Mouse (Mus musculus): Measurements from ENCODE around the gene Sema4f. TPM values are rescaled to one million over a fixed set of nuclear protein-coding genes. Genes with fewer than 3 reads are reported as not detected.

Sema4f gene
- total RNA-seq, 2 experiments from 2014 or later = not detected

- ATAC-seq (replicated peaks; ENCODE audit: poor library complexity, severe bottlenecking) = no peak
Measured at GRCm38 (mm10) chr6:82916459-82916858, 23.1 kb downstream of the Sema4f start.

GRCm38 (mm10) chr6:82915889-82916288 lies 23.7 kb downstream of the Sema4f start:
- ATAC-seq (replicated peaks; ENCODE audit: poor library complexity, severe bottlenecking) = peak; percentile 55

GRCm38 (mm10) chr6:82913336-82914247 lies 26.0 kb downstream of the Sema4f start:
- peak; percentile 64 for ATAC-seq (replicated peaks; ENCODE audit: poor library complexity, severe bottlenecking)

- ATAC-seq (replicated peaks; ENCODE audit: poor library complexity, severe bottlenecking) = no peak
Measured at GRCm38 (mm10) chr6:82911303-82911702, 28.3 kb downstream of the Sema4f start.

GRCm38 (mm10) chr6:82909136-82909855 lies 30.3 kb downstream of the Sema4f start:
- peak; percentile 65 for ATAC-seq (replicated peaks; ENCODE audit: poor library complexity, severe bottlenecking)

GRCm38 (mm10) chr6:82908034-82908433 lies 31.5 kb downstream of the Sema4f start:
- no peak for ATAC-seq (replicated peaks; ENCODE audit: poor library complexity, severe bottlenecking)

- no peak for ATAC-seq (replicated peaks; ENCODE audit: poor library complexity, severe bottlenecking)
Measured at GRCm38 (mm10) chr6:82906985-82907384, 32.6 kb downstream of the Sema4f start.

- peak; percentile 90 for ATAC-seq (replicated peaks; ENCODE audit: poor library complexity, severe bottlenecking)
Measured at GRCm38 (mm10) chr6:82902559-82902958, 37.0 kb downstream of the Sema4f start.

- no peak for ATAC-seq (replicated peaks; ENCODE audit: poor library complexity, severe bottlenecking)
Measured at GRCm38 (mm10) chr6:82898745-82899144, 40.8 kb downstream of the Sema4f start.

GRCm38 (mm10) chr6:82898227-82898626 lies 41.3 kb downstream of the Sema4f start:
- ATAC-seq (replicated peaks; ENCODE audit: poor library complexity, severe bottlenecking) = no peak

GRCm38 (mm10) chr6:82897311-82897710 lies 42.3 kb downstream of the Sema4f start:
- 0 out of 2 replicates have a peak, but pooled peaks have one; percentile 21 for ATAC-seq (replicated peaks; ENCODE audit: poor library complexity, severe bottlenecking)

GRCm38 (mm10) chr6:82893415-82893814 lies 46.2 kb downstream of the Sema4f start:
- no peak for ATAC-seq (replicated peaks; ENCODE audit: poor library complexity, severe bottlenecking)

- ATAC-seq (replicated peaks; ENCODE audit: poor library complexity, severe bottlenecking) = peak; percentile 65
Measured at GRCm38 (mm10) chr6:82892540-82892939, 47.0 kb downstream of the Sema4f start.

GRCm38 (mm10) chr6:82891488-82891887 lies 48.1 kb downstream of the Sema4f start:
- ATAC-seq (replicated peaks; ENCODE audit: poor library complexity, severe bottlenecking) = no peak

GRCm38 (mm10) chr6:82886330-82886729 lies 53.2 kb downstream of the Sema4f start:
- no peak for ATAC-seq (replicated peaks; ENCODE audit: poor library complexity, severe bottlenecking)

- ATAC-seq (replicated peaks; ENCODE audit: poor library complexity, severe bottlenecking) = no peak
Measured at GRCm38 (mm10) chr6:82885909-82886308, 53.7 kb downstream of the Sema4f start.

GRCm38 (mm10) chr6:82885441-82885840 lies 54.1 kb downstream of the Sema4f start:
- ATAC-seq (replicated peaks; ENCODE audit: poor library complexity, severe bottlenecking) = no peak

- ATAC-seq (replicated peaks; ENCODE audit: poor library complexity, severe bottlenecking) = no peak
Measured at GRCm38 (mm10) chr6:82884570-82884969, 55.0 kb downstream of the Sema4f start.

- peak; percentile 62 for ATAC-seq (replicated peaks; ENCODE audit: poor library complexity, severe bottlenecking)
Measured at GRCm38 (mm10) chr6:82881485-82882096, 58.0 kb downstream of the Sema4f start.

GRCm38 (mm10) chr6:82880807-82881206 lies 58.8 kb downstream of the Sema4f start:
- 0 out of 2 replicates have a peak, but pooled peaks have one; percentile 52 for ATAC-seq (replicated peaks; ENCODE audit: poor library complexity, severe bottlenecking)
